Mouse (Mus musculus): ENCODE measurements around the gene Galnt17. TPM values are rescaled to one million over a fixed set of nuclear protein-coding genes. Genes with fewer than 3 reads are reported as not detected.
A peak's percentile ranks its signal among the peaks of the same experiment; 100 is the strongest.

The Galnt17 gene
- total RNA-seq (2022): 1 to 10 TPM; 5.0 to 9.1 (median 7.0) TPM

GRCm38 (mm10) chr5:131308397-131308796 is at the start of gene Galnt17:
Gene Galnt17, minus strand, starts transcription at chr5:131308497.
- DNase-seq: no peak

DNA sequence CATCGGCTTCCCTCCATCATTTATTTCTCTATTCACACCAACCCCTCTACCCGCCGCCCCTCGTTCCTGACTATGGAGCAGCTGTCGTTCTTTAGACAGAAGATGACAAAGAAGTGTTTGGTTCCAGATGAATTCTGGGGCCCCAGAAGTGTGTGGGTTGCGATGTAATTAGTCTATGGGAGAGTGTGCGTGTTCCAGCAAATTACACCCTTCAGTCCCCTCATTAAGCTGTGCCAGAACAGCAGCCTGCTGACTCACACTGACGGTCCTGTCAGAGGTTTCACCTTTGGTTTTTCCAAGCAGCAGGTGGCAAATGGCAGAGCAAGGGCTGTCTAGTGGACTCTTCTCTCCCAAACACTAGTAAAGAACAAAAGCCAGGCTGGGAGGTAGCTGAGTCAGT is 26.2 kb upstream of the Galnt17 start:
- DNase-seq: no peak

GRCm38 (mm10) chr5:131321286-131321685 is 13.0 kb upstream of the Galnt17 start:
- DNase-seq: no peak

DNA sequence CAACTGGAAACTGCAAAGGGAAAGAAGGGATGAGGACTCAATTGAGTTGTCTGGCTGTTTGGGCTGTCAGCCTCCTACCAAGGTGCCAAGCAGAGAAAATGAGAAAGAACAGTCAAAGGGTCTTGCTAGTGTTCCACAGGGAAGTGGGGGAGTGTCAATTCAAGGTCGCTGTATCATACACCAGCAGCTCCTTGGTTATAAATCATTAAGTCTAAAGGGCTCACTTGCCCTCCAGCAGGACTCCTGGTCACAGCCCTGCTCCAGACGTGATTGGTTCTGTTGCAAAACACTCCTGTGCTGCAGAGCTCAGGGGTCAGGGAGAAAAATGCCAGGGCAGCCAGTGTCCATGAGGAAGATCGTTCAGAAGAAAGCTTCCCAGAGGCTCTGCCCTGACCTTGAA is 11.3 kb upstream of the Galnt17 start:
- no peak for DNase-seq

GRCm38 (mm10) chr5:131319141-131319540 is 10.8 kb upstream of the Galnt17 start:
- DNase-seq: no peak

DNA sequence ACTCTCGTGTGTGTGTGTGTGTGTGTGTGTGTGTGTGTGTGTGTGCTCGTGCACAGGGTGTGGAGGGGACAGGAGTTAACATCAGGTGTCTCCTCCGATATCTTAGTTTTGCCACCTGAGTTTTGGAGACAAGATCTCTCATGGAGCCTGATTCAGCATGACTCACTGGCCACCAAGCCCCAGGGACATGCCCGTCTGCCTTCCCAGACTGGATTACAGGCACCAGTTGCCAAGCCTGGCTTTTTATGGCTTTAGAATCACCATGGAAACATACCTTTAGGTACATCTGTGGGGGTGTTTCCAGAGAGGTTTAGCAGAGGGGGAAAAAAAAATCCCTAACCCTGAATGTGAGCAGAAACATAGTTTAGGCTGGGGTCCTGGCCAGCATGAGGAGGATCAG is 6.7 kb upstream of the Galnt17 start:
- DNase-seq: no peak

- peak; percentile 58 for DNase-seq
These were observed 593 bp downstream of the Galnt17 start for GRCm38 (mm10) chr5:131307656-131308151.

DNA sequence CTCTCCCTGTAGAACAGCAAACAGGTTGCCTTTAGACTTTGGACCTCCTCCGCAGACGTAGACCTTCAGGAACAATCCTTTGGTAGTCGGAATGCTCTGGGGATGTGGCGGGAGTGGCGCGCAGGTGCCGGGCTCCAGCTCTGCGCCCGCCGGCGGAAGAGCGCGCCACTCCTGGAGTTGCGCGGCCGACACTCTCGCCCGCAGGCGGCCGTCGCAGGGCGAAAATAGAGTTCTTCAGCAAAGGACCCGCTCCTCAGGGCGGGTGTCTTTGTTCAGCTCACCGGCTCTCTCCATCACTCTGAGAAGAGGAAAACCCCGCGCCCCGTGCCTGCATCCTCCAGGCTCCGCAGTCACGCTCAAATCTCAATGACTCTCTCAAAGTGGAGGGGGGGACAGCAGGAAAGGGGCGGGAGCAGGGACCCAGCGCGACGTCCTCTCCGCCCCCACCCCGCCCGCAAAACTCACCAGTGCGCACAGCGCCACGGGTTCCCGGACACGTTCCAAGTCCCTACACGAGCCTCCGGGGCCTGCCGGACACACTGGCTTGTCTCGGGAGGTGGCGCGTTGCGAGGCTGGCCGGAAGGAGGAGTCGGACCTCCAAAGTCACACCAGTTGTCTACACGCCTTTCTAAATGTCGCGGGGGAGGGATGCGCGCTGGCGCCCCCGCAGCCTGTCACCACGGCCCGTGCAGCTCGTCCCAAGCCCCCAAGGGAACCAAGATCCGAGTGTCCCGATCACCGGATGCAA is 1.2 kb downstream of the Galnt17 start:
- peak; percentile 11 for DNase-seq

- DNase-seq: no peak
These were observed 1.9 kb downstream of the Galnt17 start for GRCm38 (mm10) chr5:131306321-131306907.

DNA sequence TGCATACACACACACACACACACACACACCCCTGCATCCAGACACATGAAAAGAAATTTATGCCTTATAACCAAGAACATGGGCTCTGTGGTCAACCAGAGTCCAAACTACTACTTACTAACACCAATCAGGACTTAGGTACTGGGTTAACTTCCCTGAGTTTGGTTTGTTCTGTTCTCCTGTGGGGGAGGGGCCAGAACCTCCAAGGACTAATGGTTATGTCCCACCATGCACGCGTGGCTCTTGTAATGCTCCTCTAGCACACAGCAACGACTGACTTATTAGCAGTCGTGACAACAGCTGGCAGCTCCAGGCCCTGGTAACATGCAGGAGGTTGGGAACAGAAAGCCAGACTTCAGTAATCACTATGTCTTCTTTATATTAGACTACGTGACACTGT is 3.1 kb downstream of the Galnt17 start:
- DNase-seq: no peak

DNA sequence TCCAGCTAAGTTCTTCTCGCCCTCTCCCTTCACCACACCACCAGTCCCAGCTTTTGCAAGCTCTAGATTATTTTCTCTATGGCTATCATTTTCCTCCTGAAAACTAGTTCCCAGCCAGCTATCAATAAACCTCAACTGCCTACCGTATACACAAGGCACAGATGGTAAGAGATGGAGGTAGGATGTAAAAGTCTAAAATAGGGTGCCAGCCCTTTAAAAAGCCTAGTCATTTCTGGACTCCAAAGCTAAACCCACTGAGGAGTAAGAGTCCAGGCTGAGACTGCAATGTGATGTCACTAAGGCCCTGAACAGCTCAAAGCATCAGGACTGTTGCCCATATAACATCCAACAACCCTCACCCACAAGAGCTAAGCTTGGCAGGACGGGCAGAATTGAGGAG is 6.8 kb downstream of the Galnt17 start:
- no peak for DNase-seq

- no peak for DNase-seq
These were observed 14.4 kb downstream of the Galnt17 start for GRCm38 (mm10) chr5:131293726-131294449.

DNA sequence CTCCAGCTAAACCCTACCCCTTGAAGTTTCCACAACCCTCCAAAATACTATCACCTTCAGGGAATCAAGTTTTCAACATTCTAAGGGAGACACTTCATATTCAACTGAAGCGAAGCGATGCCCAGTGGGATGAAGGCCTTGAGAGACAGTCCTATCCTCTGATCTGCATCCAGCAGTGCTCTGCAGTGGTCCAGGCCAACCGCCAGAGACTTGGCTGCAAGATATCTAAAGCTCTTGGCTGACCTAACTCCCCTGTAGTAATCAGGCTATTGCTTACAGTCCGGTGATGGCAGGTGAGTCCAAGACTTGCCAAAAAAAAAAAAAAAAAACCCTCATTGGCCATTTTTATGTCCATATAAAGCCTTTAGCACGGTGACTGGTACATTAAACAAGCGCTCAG is 21.2 kb downstream of the Galnt17 start:
- DNase-seq: peak; percentile 17

DNA sequence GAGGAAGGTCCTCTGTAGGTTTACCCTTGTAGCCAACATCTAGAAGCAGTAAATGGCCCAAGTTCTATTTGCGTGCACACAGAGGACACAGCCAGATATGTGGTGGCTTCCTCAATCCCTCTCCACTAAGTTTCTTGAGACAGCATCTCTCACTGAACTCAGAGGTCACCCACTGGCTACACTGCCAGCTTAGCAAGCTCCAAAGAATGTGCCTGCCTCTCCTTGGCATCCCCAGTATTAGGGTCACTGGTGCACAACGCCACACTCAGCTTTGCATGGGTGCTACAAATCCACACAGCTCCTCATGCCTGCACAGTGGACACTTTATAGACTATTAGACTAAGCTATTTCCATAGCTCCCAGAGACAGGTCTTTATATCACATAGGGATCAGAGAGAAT is 21.6 kb downstream of the Galnt17 start:
- no peak for DNase-seq

DNA sequence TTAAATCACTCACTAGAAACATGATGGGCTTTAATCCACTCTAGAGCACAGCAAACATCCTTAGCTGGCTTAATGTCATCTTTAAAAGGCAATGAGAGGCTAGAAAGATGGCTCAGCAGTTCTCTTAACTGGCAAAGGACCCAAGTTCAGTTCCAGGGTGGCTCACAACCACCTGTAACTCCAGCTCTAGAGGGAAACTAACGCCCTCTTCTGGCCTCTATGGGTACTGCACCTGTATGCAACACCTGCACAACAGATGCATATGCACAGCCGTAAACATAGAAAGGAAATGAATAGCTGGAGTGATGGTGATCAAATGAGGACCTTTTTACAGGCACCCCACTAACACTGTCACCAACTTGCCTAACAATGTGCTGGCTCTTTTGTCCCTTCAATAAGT is 27.9 kb downstream of the Galnt17 start:
- no peak for DNase-seq

DNA sequence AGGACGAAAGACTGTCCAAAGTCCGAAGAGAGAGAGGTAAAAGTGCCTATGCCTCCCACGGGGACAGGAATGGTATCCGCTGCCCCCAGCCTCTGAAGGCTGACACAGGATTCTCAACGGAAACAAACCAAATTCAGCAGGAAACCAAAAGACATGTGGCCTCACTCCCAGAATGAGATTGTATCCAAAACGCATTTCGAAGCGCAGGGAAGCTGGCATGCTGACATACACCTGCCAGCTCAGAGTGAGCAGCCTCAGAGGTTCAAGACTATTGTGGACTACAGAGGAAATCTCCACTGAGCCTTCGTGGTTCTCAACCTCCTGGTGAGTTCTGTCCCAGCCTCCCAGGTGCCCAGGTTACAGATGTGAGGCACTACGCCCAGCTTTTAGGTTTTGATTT is 29.0 kb downstream of the Galnt17 start:
- no peak for DNase-seq

DNA sequence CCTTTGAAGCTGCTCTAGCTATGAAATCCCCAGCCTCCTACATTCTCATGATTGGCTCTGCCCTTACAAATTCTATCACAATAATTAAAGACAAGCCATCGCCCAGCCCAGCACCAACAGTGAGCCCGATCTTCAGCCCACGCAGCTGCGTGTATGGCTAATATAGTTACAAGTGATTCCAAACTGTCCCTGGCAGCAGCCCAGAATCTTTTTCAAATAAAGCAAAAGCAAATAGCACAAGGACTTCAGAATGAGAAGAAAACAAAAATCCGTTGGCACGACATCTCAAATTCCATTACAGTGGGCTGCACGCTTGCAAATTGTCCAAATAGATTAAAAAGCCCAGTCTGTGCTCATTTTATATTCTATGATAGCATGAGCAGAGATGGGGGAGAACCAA is 31.1 kb downstream of the Galnt17 start:
- no peak for DNase-seq

GRCm38 (mm10) chr5:131266291-131266690 is 42.0 kb downstream of the Galnt17 start:
- no peak for DNase-seq

DNA sequence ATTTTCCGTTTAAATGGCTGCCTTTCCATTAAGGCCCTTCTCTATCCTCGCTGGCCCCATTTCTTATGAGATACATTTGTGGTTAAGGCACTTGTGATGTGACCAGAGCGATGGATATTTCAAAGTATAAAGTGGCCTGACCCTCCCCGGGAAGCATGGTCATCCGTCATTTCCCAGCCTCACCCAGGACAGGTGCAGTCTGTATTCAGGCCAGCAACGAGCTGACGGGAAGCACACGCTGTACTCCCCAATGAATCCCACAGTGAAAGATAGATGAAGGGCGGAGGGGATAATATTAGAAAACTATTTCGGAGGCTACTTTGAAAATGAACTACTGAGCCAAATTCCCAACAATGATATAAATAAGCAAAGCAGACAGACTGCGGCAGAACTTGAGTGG is 44.2 kb downstream of the Galnt17 start:
- no peak for DNase-seq

- no peak for DNase-seq
These were observed 57.3 kb downstream of the Galnt17 start for GRCm38 (mm10) chr5:131250701-131251636.

GRCm38 (mm10) chr5:131248416-131248815 is 59.9 kb downstream of the Galnt17 start:
- no peak for DNase-seq

DNA sequence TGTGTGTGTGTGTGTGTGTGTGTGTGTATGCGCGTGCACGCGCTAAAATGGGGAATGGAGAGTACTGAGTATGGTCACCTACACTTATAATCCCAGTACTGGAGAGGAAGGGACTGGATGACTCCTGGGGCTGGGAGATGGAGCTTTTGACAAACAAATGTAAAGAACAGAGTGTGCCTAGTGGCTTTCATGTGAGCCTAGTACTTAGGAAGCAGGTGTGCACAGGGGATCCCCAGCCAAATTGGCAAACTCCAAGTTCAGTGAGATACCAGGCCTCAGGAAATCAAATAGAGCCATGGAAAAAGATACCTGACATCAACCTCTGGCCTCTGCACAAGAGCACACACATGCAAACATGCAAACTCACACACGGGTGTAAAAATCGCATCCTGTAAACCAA is 61.7 kb downstream of the Galnt17 start:
- DNase-seq: no peak
